Mouse (Mus musculus) hematopoietic multipotent progenitor cell, adult 10-12 weeks (in vitro differentiated cells): Measurements from ENCODE around the gene Cnot6l. TPM values are rescaled to one million over a fixed set of nuclear protein-coding genes. Genes with fewer than 3 reads are reported as not detected.

Experiments used
- polyA plus RNA-seq: library from polyadenylated mRNA; stranded (reverse); fragments of >175 nt; gene quantifications from 2 replicates; pipeline ENCODE4 v1.2.3, GENCODE M21; 2012; ENCODE audit warnings: low replicate concordance

Gene Cnot6l
- polyA plus RNA-seq: 3.1 and 10.8 TPM in 2 replicates

DNA sequence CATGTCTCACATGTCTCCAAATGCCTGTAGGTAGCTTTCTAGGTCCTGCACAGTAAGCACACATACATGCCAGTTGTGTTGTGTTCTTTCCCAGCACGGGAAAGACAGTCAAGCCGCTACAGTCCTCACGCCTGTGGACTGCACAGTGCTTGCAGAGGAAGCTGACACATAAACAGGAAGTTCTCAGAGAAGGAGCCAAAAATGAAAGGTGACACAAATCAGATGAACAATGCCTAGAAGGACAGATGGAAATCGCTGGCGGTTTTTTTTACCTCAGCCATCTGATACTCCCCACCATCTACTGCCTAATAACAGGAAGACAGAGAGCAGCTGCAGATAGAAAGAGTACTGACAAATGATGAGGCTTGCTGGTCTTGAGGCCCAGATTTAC is at the start of gene Cnot6l:
Gene Cnot6l, minus strand, starts transcription at position 151 of the 391 bp plus-strand sequence.

DNA sequence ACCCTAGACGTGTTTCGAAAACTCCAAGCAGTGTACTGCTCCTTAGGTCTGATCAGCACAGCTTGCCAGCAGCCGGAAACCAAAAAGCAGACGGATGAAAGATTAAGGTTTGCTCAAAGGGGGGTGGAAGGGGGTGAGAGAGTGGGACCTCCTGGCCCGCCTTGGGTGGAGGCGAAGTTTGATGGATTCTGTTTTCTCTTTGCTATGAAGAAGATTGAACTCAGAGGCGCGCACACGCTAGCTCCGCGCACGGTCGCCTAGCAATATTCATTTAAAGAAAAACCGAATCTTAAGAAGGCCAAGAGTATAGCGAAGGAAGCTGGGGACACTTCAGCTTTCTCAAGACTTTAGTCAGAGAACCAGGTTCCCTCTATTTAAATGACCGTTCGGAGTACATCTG is 45.5 kb upstream of the Cnot6l start, which contains the start of gene Mrpl1:
Gene Mrpl1, plus strand, starts transcription at position 35 of the 400 bp plus-strand sequence.

Other genes starting within 250 kb of the Cnot6l start
- 0.48 and 0.79 TPM in 2 replicates for gene Cxcl13, start 207.2 kb downstream of the Cnot6l start, polyA plus RNA-seq
- 0.93 and 2.0 TPM in 2 replicates for gene Mrpl1, start 45.3 kb upstream of the Cnot6l start, polyA plus RNA-seq
- 0.10 and 0.22 TPM in 2 replicates for gene Fras1, start 209.8 kb upstream of the Cnot6l start, polyA plus RNA-seq